Mouse (Mus musculus) stomach, embryonic 15.5 days (tissue): Measurements from ENCODE around the gene Phex. TPM values are rescaled to one million over a fixed set of nuclear protein-coding genes. Genes with fewer than 3 reads are reported as not detected.

Source experiments
- ATAC-seq: fragments of 200-750 bp; cut with Nextera tagmentation; 2 replicates; pipeline ENCODE4 v1.8.0; 2017; ENCODE audit warnings: low read depth, moderate number of reproducible peaks, moderate TSS enrichment; ENCODE audit not compliant: insufficient read depth, low FRiP score
- H3K27ac ChIP-seq: fragments of 300-500 bp; sonication (generic); 2 replicates; pipeline ENCODE4 v1.5.1; 2015; ENCODE audit warnings: mild to moderate bottlenecking, inconsistent platforms
- H3K27me3 ChIP-seq: fragments of 300-500 bp; sonication (generic); replicated peaks from 2 replicates; pipeline ENCODE4 v1.6.1; 2015; ENCODE audit warnings: inconsistent platforms
- H3K36me3 ChIP-seq: fragments of 300-500 bp; sonication (generic); 2 replicates; pipeline ENCODE4 v1.6.1; 2015; ENCODE audit warnings: inconsistent platforms
- H3K4me1 ChIP-seq: fragments of 300-500 bp; sonication (generic); 2 replicates; pipeline ENCODE4 v1.6.1; 2015; ENCODE audit warnings: inconsistent platforms
- H3K4me2 ChIP-seq: fragments of 300-500 bp; sonication (generic); 2 replicates; pipeline ENCODE4 v1.6.1; 2015; ENCODE audit warnings: mild to moderate bottlenecking, inconsistent platforms
- H3K4me3 ChIP-seq: fragments of 300-500 bp; sonication (generic); replicated peaks from 2 replicates; pipeline ENCODE4 v1.5.1; 2015; ENCODE audit warnings: inconsistent platforms
- H3K9ac ChIP-seq: fragments of 300-500 bp; sonication (generic); 2 replicates; pipeline ENCODE4 v1.6.1; 2015; ENCODE audit warnings: inconsistent platforms
- H3K9me3 ChIP-seq: fragments of 300-500 bp; sonication (generic); 2 replicates; pipeline ENCODE4 v1.6.1; 2016; ENCODE audit warnings: inconsistent platforms
- WGBS: fragments of 180-500 bp; shearing (Covaris S2); methylation state at CpG from one replicate; pipeline ENCODE4 v1.1.7; 2015; 5-methylcytosine and 5-hydroxymethylcytosine counted together
- polyA plus RNA-seq: library from polyadenylated mRNA; unstranded; fragments of >200 nt; fragmentation: Nextera tagmentation; extraction: Ambion mirVana; gene quantifications from 2 replicates; pipeline ENCODE4 v1.2.1, GENCODE M21; 2015

The Phex gene
- polyA plus RNA-seq, 1 experiment from 2014 or later: 0.09 TPM

- Histone ChIP-seq H3K4me3 (no peak overlapping the region), H3K9me3 (no peaks in the 10 kb centered on the region), H3K27me3 (no peaks in the 10 kb centered on the region), H3K9ac (no peak overlapping the region), H3K4me1 (no peaks in the 10 kb centered on the region), H3K27ac (no peak overlapping the region), H3K36me3 (no peaks in the 10 kb centered on the region), H3K4me2 (no peak overlapping the region)
- no peak for ATAC-seq
- 56% methylated on average over 1 of the region's 1 CpGs for WGBS
Measured at GRCm38 (mm10) chrX:157377456-157377855, 37.7 kb downstream of the Phex start.

- 61% methylated on average over 3 of the region's 3 CpGs for WGBS
- Histone ChIP-seq H3K27me3 (no peaks in the 10 kb centered on the region), H3K4me2 (no peak overlapping the region), H3K4me3 (no peak overlapping the region), H3K27ac (no peak overlapping the region), H3K9me3 (no peaks in the 10 kb centered on the region), H3K9ac (no peak overlapping the region), H3K36me3 (no peaks in the 10 kb centered on the region), H3K4me1 (no peaks in the 10 kb centered on the region)
- ATAC-seq: no peak
Measured at GRCm38 (mm10) chrX:157373873-157374272, 41.2 kb downstream of the Phex start.

- Histone ChIP-seq H3K4me2 (no peak overlapping the region), H3K4me3 (no peak overlapping the region), H3K9ac (no peak overlapping the region), H3K9me3 (no peaks in the 10 kb centered on the region), H3K36me3 (no peaks in the 10 kb centered on the region), H3K27ac (no peak overlapping the region), H3K27me3 (no peaks in the 10 kb centered on the region), H3K4me1 (no peaks in the 10 kb centered on the region)
- ATAC-seq: no peak
Measured at GRCm38 (mm10) chrX:157369166-157369565, 45.9 kb downstream of the Phex start.

- Histone ChIP-seq H3K9ac (no peak overlapping the region), H3K4me1 (no peaks in the 10 kb centered on the region), H3K27me3 (no peaks in the 10 kb centered on the region), H3K36me3 (no peaks in the 10 kb centered on the region), H3K27ac (no peak overlapping the region), H3K9me3 (no peaks in the 10 kb centered on the region), H3K4me3 (no peak overlapping the region), H3K4me2 (no peak overlapping the region)
- 81% methylated on average over 4 of the region's 4 CpGs for WGBS
- no peak for ATAC-seq
Measured at GRCm38 (mm10) chrX:157355521-157355920, 59.6 kb downstream of the Phex start.

GRCm38 (mm10) chrX:157346201-157346600 lies 68.9 kb downstream of the Phex start:
- WGBS: 70% methylated on average over 6 of the region's 6 CpGs
- no peaks in the 10 kb centered on the region for H3K9me3 ChIP-seq
- no peak overlapping the region for H3K4me3 ChIP-seq
- H3K27ac ChIP-seq: no peak overlapping the region
- ATAC-seq: no peak
- no peaks in the 10 kb centered on the region for H3K4me1 ChIP-seq
- no peaks in the 10 kb centered on the region for H3K27me3 ChIP-seq
- H3K9ac ChIP-seq: no peak overlapping the region
- no peak overlapping the region for H3K4me2 ChIP-seq
- no peaks in the 10 kb centered on the region for H3K36me3 ChIP-seq

- Histone ChIP-seq H3K4me1 (no peaks in the 10 kb centered on the region), H3K36me3 (no peaks in the 10 kb centered on the region), H3K9me3 (no peaks in the 10 kb centered on the region), H3K27ac (no peak overlapping the region), H3K9ac (no peak overlapping the region), H3K4me3 (no peak overlapping the region), H3K27me3 (no peaks in the 10 kb centered on the region), H3K4me2 (no peak overlapping the region)
- ATAC-seq: no peak
- 38% methylated on average over 4 of the region's 4 CpGs for WGBS
Measured at GRCm38 (mm10) chrX:157334726-157335125, 80.4 kb downstream of the Phex start.

- H3K27me3 ChIP-seq: no peaks in the 10 kb centered on the region
- H3K9me3 ChIP-seq: no peaks in the 10 kb centered on the region
- no peak overlapping the region for H3K4me3 ChIP-seq
- H3K4me1 ChIP-seq: no peaks in the 10 kb centered on the region
- H3K27ac ChIP-seq: no peak overlapping the region
- ATAC-seq: no peak
- no peaks in the 10 kb centered on the region for H3K36me3 ChIP-seq
- WGBS: 75% methylated on average over 3 of the region's 3 CpGs
- H3K4me2 ChIP-seq: no peak overlapping the region
- no peak overlapping the region for H3K9ac ChIP-seq
Measured at GRCm38 (mm10) chrX:157329821-157330220, 85.3 kb downstream of the Phex start.

GRCm38 (mm10) chrX:157328396-157328795 lies 86.7 kb downstream of the Phex start:
- H3K27me3 ChIP-seq: no peaks in the 10 kb centered on the region
- H3K36me3 ChIP-seq: no peaks in the 10 kb centered on the region
- no peak overlapping the region for H3K4me2 ChIP-seq
- H3K9me3 ChIP-seq: no peaks in the 10 kb centered on the region
- H3K4me3 ChIP-seq: no peak overlapping the region
- 69% methylated on average over 1 of the region's 1 CpGs for WGBS
- no peaks in the 10 kb centered on the region for H3K4me1 ChIP-seq
- no peak for ATAC-seq
- no peak overlapping the region for H3K27ac ChIP-seq
- no peak overlapping the region for H3K9ac ChIP-seq

- H3K4me3 ChIP-seq: no peak overlapping the region
- 55% methylated on average over 3 of the region's 3 CpGs for WGBS
- no peak overlapping the region for H3K27ac ChIP-seq
- no peak overlapping the region for H3K9ac ChIP-seq
- no peaks in the 10 kb centered on the region for H3K9me3 ChIP-seq
- no peaks in the 10 kb centered on the region for H3K36me3 ChIP-seq
- no peaks in the 10 kb centered on the region for H3K4me1 ChIP-seq
- no peak for ATAC-seq
- no peak overlapping the region for H3K4me2 ChIP-seq
- H3K27me3 ChIP-seq: no peaks in the 10 kb centered on the region
Measured at GRCm38 (mm10) chrX:157327756-157328155, 87.4 kb downstream of the Phex start.

GRCm38 (mm10) chrX:157324396-157324795 lies 90.7 kb downstream of the Phex start:
- H3K4me3 ChIP-seq: no peak overlapping the region
- no peak overlapping the region for H3K27ac ChIP-seq
- H3K4me2 ChIP-seq: no peak overlapping the region
- H3K4me1 ChIP-seq: no peaks in the 10 kb centered on the region
- ATAC-seq: no peak
- no peaks in the 10 kb centered on the region for H3K36me3 ChIP-seq
- no peak overlapping the region for H3K9ac ChIP-seq
- no peaks in the 10 kb centered on the region for H3K27me3 ChIP-seq
- H3K9me3 ChIP-seq: no peaks in the 10 kb centered on the region
- WGBS: 83% methylated on average over 3 of the region's 3 CpGs

GRCm38 (mm10) chrX:157310331-157310730 lies 104.8 kb downstream of the Phex start:
- no peak for ATAC-seq
- Histone ChIP-seq H3K27me3 (no peaks in the 10 kb centered on the region), H3K4me2 (no peak overlapping the region), H3K9me3 (no peaks in the 10 kb centered on the region), H3K4me1 (no peaks in the 10 kb centered on the region), H3K27ac (no peak overlapping the region), H3K9ac (no peak overlapping the region), H3K36me3 (no peaks in the 10 kb centered on the region), H3K4me3 (no peak overlapping the region)
- 80% methylated on average over 3 of the region's 3 CpGs for WGBS

- no peak overlapping the region for H3K9ac ChIP-seq
- 75% methylated on average over 1 of the region's 1 CpGs for WGBS
- H3K4me1 ChIP-seq: no peaks in the 10 kb centered on the region
- no peaks in the 10 kb centered on the region for H3K27me3 ChIP-seq
- no peak overlapping the region for H3K4me3 ChIP-seq
- H3K27ac ChIP-seq: no peak overlapping the region
- H3K9me3 ChIP-seq: no peaks in the 10 kb centered on the region
- no peak overlapping the region for H3K4me2 ChIP-seq
- ATAC-seq: no peak
- H3K36me3 ChIP-seq: no peaks in the 10 kb centered on the region
Measured at GRCm38 (mm10) chrX:157308171-157308570, 106.9 kb downstream of the Phex start.

- Histone ChIP-seq H3K4me2 (no peak overlapping the region), H3K9me3 (no peaks in the 10 kb centered on the region), H3K27me3 (no peaks in the 10 kb centered on the region), H3K4me1 (no peaks in the 10 kb centered on the region), H3K36me3 (no peaks in the 10 kb centered on the region), H3K9ac (no peak overlapping the region), H3K27ac (no peak overlapping the region), H3K4me3 (no peak overlapping the region)
- WGBS: 6% methylated on average over 3 of the region's 3 CpGs
- no peak for ATAC-seq
Measured at GRCm38 (mm10) chrX:157307411-157307810, 107.7 kb downstream of the Phex start.
